Mouse (Mus musculus): ENCODE measurements around the gene Prox1. TPM values are rescaled to one million over a fixed set of nuclear protein-coding genes. Genes with fewer than 3 reads are reported as not detected.

The Prox1 gene
- polyA plus RNA-seq, 1 experiment from 2014 or later, result 18.6 TPM

GRCm38 (mm10) chr1:190155021-190155420 lies 15.5 kb downstream of the Prox1 start:
- Histone ChIP-seq H3K9me3 (no peaks in the 10 kb centered on the region), H3K4me2 (replicated peaks) (no peak overlapping the region), H3K4me3 (no peak overlapping the region), H3K9ac (no peak overlapping the region), H3K27me3 (replicated peaks) (no peaks in the 10 kb centered on the region), H3K36me3 (peaks cover 4% of the 10 kb centered on the region; the same call in 1 of the 2 replicates), H3K4me1 (peaks cover 45% of the 10 kb centered on the region), H3K27ac (no peak overlapping the region)
- 21% methylated on average over 2 of the region's 2 CpGs for WGBS
- no peak for ATAC-seq (ENCODE audit: low FRiP score, low read depth)

DNA sequence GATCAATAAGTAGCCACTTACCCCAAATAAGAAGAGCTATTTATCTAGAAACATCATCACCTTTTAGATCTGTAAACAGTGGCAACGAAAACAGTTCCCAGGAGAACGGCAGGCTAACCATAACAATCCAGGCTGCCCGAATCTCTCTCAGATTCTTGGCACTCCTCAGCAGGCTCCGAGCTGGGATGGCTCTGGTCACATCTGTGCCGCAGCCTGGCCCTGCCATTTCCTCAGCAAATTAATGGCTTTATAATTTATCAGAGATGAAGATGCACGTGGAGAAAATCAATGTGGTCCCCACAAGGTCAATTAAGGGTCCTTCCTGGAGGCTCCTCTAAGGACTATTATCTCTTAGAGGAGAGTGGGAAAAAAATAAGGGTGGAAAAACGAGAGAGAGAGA lies 16.2 kb downstream of the Prox1 start:
- ATAC-seq (ENCODE audit: low FRiP score, low read depth), result no peak
- H3K9ac ChIP-seq, result no peak overlapping the region
- no peak overlapping the region for H3K4me2 ChIP-seq (replicated peaks)
- 29% methylated on average over 7 of the region's 7 CpGs for WGBS
- peaks cover 45% of the 10 kb centered on the region for H3K4me1 ChIP-seq
- H3K36me3 ChIP-seq, result peaks cover 4% of the 10 kb centered on the region; the same call in 1 of the 2 replicates
- no peaks in the 10 kb centered on the region for H3K27me3 ChIP-seq (replicated peaks)
- no peaks in the 10 kb centered on the region for H3K9me3 ChIP-seq
- H3K27ac ChIP-seq, result no peak overlapping the region
- H3K4me3 ChIP-seq, result no peak overlapping the region

- no peak overlapping the region for H3K4me2 ChIP-seq (replicated peaks)
- peaks cover 61% of the 10 kb centered on the region for H3K4me1 ChIP-seq
- WGBS, result 51% methylated on average over 6 of the region's 6 CpGs
- no peak overlapping the region for H3K27ac ChIP-seq
- no peaks in the 10 kb centered on the region for H3K9me3 ChIP-seq
- no peaks in the 10 kb centered on the region for H3K36me3 ChIP-seq
- H3K9ac ChIP-seq, result no peak overlapping the region
- H3K4me3 ChIP-seq, result no peak overlapping the region
- ATAC-seq (ENCODE audit: low FRiP score, low read depth), result no peak
- no peaks in the 10 kb centered on the region for H3K27me3 ChIP-seq (replicated peaks)
These were observed 17.9 kb downstream of the Prox1 start for GRCm38 (mm10) chr1:190152603-190153002.

- WGBS, result 13% methylated on average over 17 of the region's 17 CpGs
- H3K4me3 ChIP-seq, result no peak overlapping the region
- no peak overlapping the region for H3K9ac ChIP-seq
These were observed 21.2 kb downstream of the Prox1 start for GRCm38 (mm10) chr1:190149233-190149741.

DNA sequence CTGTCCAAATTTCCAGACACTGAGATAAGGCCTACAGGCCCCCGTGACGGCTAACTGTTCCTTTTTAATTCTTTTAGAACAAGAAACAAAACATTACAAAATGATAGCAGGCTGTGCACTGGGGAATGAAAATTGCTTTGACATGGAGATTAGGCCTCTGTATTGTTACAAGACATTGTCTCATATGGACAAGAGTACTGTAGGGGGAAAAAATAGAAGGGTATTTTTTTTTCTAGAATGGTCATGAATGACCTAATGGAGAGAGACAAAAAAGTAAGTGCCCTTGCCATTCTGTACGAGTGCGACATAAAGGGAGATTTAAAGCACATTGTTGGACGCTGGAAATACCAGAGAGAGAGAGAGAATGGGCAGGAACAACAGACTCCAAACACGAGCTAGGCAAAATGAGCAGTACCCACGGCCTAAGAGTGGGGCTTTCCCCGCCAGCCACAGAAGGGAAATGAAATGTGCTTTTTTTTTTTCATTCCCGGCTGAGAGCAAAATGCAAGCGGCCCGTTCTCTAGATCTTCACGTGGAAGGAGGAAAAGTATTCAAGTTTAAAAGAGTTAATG lies 21.8 kb downstream of the Prox1 start:
- Histone ChIP-seq H3K9ac (no peak overlapping the region), H3K36me3 (peaks cover 10% of the 10 kb centered on the region; the same call in 1 of the 2 replicates), H3K9me3 (no peaks in the 10 kb centered on the region), H3K27ac (0 out of 2 replicates have a peak overlapping the region, but pooled peaks have one; percentile 53), H3K27me3 (replicated peaks) (no peaks in the 10 kb centered on the region), H3K4me3 (no peak overlapping the region), H3K4me1 (peaks cover 41% of the 10 kb centered on the region), H3K4me2 (replicated peaks) (peak overlapping the region; percentile 48)
- ATAC-seq (ENCODE audit: low FRiP score, low read depth), result peak; percentile 3; the same call in 1 of the 2 replicates
- 10% methylated on average over 12 of the region's 12 CpGs for WGBS

More at GRCm38 (mm10) chr1:190149233-190149741, 21.2 kb downstream of the Prox1 start:
- H3K36me3 ChIP-seq, result peaks cover 7% of the 10 kb centered on the region; the same call in 1 of the 2 replicates
- peak overlapping the region; percentile 48 for H3K4me2 ChIP-seq (replicated peaks)
- H3K27me3 ChIP-seq (replicated peaks), result no peaks in the 10 kb centered on the region
- H3K27ac ChIP-seq, result no peak overlapping the region
- H3K4me1 ChIP-seq, result peaks cover 47% of the 10 kb centered on the region
- no peaks in the 10 kb centered on the region for H3K9me3 ChIP-seq
- ATAC-seq (ENCODE audit: low FRiP score, low read depth), result peak; percentile 87

DNA sequence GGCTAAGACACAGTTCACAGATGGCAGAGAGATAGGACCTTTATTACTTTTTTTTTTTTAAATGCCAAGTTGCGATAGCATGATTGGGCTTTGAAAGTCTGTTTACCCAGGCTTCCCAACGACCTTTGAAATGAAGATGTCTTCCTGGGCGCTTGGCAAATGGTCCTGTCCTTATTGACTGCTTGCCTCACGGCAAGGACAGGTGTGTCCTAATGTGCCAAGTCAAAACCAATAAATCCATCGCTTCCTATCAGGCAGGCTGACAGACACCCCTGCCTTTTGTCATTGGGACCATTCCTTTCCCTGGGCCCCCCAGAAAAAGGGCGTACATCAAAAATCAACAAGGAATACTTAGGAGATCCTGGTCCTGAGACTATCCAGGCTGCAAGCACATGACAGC lies 22.7 kb downstream of the Prox1 start:
- peaks cover 12% of the 10 kb centered on the region; the same call in 1 of the 2 replicates for H3K36me3 ChIP-seq
- H3K27ac ChIP-seq, result no peak overlapping the region
- ATAC-seq (ENCODE audit: low FRiP score, low read depth), result no peak

GRCm38 (mm10) chr1:190144416-190144815 lies 26.1 kb downstream of the Prox1 start:
- H3K27ac ChIP-seq, result no peak overlapping the region
- H3K4me1 ChIP-seq, result peaks cover 50% of the 10 kb centered on the region
- no peaks in the 10 kb centered on the region for H3K9me3 ChIP-seq
- H3K4me2 ChIP-seq (replicated peaks), result no peak overlapping the region
- H3K9ac ChIP-seq, result no peak overlapping the region
- H3K27me3 ChIP-seq (replicated peaks), result no peaks in the 10 kb centered on the region
- no peak for ATAC-seq (ENCODE audit: low FRiP score, low read depth)
- no peak overlapping the region for H3K4me3 ChIP-seq
- H3K36me3 ChIP-seq, result peaks cover 23% of the 10 kb centered on the region; the same call in 1 of the 2 replicates

More for the DNA sequence above, 22.7 kb downstream of the Prox1 start:
- Histone ChIP-seq H3K4me1 (peaks cover 35% of the 10 kb centered on the region), H3K27me3 (replicated peaks) (no peaks in the 10 kb centered on the region), H3K4me2 (replicated peaks) (peak overlapping the region; percentile 48; the same call in 1 of the 2 replicates), H3K9me3 (no peaks in the 10 kb centered on the region), H3K4me3 (no peak overlapping the region), H3K9ac (no peak overlapping the region)
- WGBS, result 64% methylated on average over 6 of the region's 6 CpGs

DNA sequence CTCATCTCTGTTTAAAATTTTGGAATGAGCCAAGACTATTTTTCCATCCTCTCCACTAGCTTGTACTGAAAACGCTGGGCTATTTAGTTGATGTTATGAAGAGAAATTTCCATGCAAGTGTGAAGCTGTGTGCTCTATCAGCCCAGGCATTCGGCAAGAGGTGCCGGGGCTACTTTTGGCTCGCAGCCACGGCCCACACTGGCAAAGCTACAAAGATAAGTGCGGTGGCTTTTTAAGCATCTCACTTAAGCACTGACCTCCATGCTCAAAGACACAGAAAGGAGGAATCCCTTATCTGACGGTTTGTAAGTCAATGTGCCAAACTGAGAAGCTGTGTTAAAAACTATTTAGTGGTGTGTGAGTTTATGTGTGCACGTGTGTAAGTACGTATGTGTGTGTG lies 26.9 kb downstream of the Prox1 start:
- H3K4me2 ChIP-seq (replicated peaks), result no peak overlapping the region
- peaks cover 46% of the 10 kb centered on the region for H3K4me1 ChIP-seq
- H3K4me3 ChIP-seq, result no peak overlapping the region
- H3K9ac ChIP-seq, result no peak overlapping the region
- H3K9me3 ChIP-seq, result no peaks in the 10 kb centered on the region
- ATAC-seq (ENCODE audit: low FRiP score, low read depth), result no peak
- no peaks in the 10 kb centered on the region for H3K27me3 ChIP-seq (replicated peaks)
- peaks cover 23% of the 10 kb centered on the region; the same call in 1 of the 2 replicates for H3K36me3 ChIP-seq
- H3K27ac ChIP-seq, result no peak overlapping the region
- 93% methylated on average over 9 of the region's 9 CpGs for WGBS

DNA sequence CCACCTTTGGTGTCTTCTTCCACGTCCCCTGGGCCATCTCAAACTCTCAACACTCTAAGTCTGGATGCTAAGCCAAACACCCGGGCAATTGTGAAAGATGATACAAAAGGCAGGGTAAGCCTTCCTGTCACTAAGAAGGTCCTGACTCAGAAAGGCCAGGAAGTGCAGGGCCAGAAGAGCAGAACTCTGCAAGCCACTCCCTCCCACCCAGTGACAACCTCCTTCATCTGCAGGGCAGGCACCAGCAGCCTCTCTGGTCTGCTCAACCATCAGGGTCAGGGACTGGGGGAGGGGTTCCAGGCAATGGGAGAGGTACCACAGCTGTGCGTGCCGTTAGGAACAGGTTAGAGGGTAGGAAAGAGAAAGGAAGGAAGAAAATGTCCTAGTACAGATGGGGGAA lies 27.9 kb downstream of the Prox1 start:
- no peak overlapping the region for H3K4me3 ChIP-seq
- no peak overlapping the region for H3K9ac ChIP-seq
- no peak overlapping the region for H3K27ac ChIP-seq
- WGBS, result 58% methylated on average over 4 of the region's 4 CpGs
- H3K27me3 ChIP-seq (replicated peaks), result no peaks in the 10 kb centered on the region
- no peaks in the 10 kb centered on the region for H3K9me3 ChIP-seq
- no peak for ATAC-seq (ENCODE audit: low FRiP score, low read depth)
- H3K4me1 ChIP-seq, result peaks cover 46% of the 10 kb centered on the region
- H3K4me2 ChIP-seq (replicated peaks), result no peak overlapping the region
- H3K36me3 ChIP-seq, result peaks cover 23% of the 10 kb centered on the region; the same call in 1 of the 2 replicates

GRCm38 (mm10) chr1:190140519-190140918 lies 30.0 kb downstream of the Prox1 start:
- Histone ChIP-seq H3K9me3 (no peaks in the 10 kb centered on the region), H3K36me3 (peaks cover 22% of the 10 kb centered on the region; the same call in 1 of the 2 replicates), H3K27ac (no peak overlapping the region), H3K9ac (no peak overlapping the region), H3K4me2 (replicated peaks) (no peak overlapping the region), H3K27me3 (replicated peaks) (no peaks in the 10 kb centered on the region), H3K4me1 (peaks cover 47% of the 10 kb centered on the region), H3K4me3 (no peak overlapping the region)
- no peak for ATAC-seq (ENCODE audit: low FRiP score, low read depth)
- WGBS, result 20% methylated on average over 6 of the region's 6 CpGs

DNA sequence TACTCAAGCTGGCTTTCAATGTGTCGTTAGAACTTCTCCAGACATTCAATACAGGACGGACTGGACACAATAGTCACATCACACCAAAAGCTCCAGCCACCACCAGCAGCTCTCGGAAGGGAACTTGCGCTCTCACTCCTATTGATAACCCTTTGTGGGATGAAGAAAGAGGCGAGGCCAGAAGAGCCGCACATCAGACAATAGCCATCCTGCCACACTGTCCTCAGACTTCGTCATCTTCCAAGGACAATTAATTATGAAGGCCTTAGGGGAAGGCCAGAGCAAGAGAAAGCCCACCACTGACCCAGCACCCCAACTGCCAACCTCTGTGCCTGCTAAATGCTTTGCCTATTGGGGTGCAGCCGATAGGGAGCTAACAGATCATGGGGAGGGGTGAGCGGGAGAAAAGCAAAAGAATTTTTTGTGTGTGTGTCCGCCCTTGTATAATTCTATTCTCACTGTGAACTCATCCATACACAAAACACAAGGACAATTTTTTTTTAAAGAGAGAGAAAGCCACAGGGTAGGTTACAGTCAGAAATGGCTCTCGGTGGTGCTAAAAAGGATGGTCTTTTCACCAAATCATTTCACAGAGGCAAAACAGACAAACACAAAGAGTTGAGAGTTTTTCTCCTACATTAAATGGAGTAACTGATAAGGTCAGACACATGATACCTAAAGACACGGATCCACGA lies 30.7 kb downstream of the Prox1 start:
- Histone ChIP-seq H3K27ac (no peak overlapping the region), H3K4me3 (no peak overlapping the region), H3K4me2 (replicated peaks) (no peak overlapping the region), H3K27me3 (replicated peaks) (no peaks in the 10 kb centered on the region), H3K4me1 (peaks cover 47% of the 10 kb centered on the region), H3K9ac (no peak overlapping the region), H3K9me3 (no peaks in the 10 kb centered on the region), H3K36me3 (peaks cover 22% of the 10 kb centered on the region; the same call in 1 of the 2 replicates)
- no peak for ATAC-seq (ENCODE audit: low FRiP score, low read depth)
- WGBS, result 29% methylated on average over 13 of the region's 13 CpGs

DNA sequence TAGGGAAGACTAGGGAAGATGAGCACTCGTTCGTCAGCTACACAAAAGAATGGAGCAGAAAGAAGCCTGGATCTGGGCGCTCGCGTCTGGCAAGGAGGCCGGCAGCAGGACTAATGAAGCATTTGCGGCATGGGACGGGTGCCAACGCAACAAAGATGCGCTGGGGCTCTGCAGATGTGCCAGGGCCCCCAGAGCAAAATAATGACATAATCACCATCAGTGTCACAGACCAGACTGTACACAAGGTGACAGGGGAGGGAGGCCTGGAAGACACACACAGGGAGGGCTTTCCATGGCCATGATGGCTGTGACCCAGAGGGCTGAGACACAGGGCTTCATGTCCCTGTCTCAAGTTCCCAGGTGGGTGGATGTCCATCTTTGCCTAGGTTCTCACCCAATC lies 32.6 kb downstream of the Prox1 start:
- H3K9ac ChIP-seq, result no peak overlapping the region

More for the DNA sequence above, 32.6 kb downstream of the Prox1 start:
- H3K9me3 ChIP-seq, result no peaks in the 10 kb centered on the region
- H3K36me3 ChIP-seq, result peaks cover 31% of the 10 kb centered on the region; the same call in 1 of the 2 replicates
- no peak overlapping the region for H3K4me2 ChIP-seq (replicated peaks)
- WGBS, result 41% methylated on average over 10 of the region's 10 CpGs
- H3K4me3 ChIP-seq, result no peak overlapping the region
- ATAC-seq (ENCODE audit: low FRiP score, low read depth), result peak; percentile 77; the same call in 1 of the 2 replicates
- no peaks in the 10 kb centered on the region for H3K27me3 ChIP-seq (replicated peaks)
- peak overlapping the region; percentile 50; the same call in 1 of the 2 replicates for H3K27ac ChIP-seq
- peaks cover 46% of the 10 kb centered on the region for H3K4me1 ChIP-seq
